Mouse (Mus musculus) ES-Bruce4 (cell line): ENCODE measurements around the gene Slc25a33. TPM values are rescaled to one million over a fixed set of nuclear protein-coding genes. Genes with fewer than 3 reads are reported as not detected.

Source experiments
- H3K27ac ChIP-seq: 2 replicates; pipeline ENCODE4 v1.5.1; 2012; ENCODE audit warnings: low read length, inconsistent platforms; ENCODE audit not compliant: insufficient read depth
- H3K27me3 ChIP-seq: 2 replicates; pipeline ENCODE4 v1.6.1; 2012; ENCODE audit warnings: mild to moderate bottlenecking, low read length, inconsistent platforms; ENCODE audit not compliant: control insufficient read depth, poor library complexity, insufficient read depth, severe bottlenecking
- H3K36me3 ChIP-seq: 2 replicates; pipeline ENCODE4 v1.6.1; 2012; ENCODE audit warnings: inconsistent platforms, mild to moderate bottlenecking, low read length, moderate library complexity; ENCODE audit not compliant: control insufficient read depth, poor library complexity, insufficient read depth, severe bottlenecking
- H3K4me1 ChIP-seq: one replicate; pipeline ENCODE4 v1.8.1; 2011; ENCODE audit warnings: low read length; ENCODE audit not compliant: control insufficient read depth, insufficient read depth
- H3K4me3 ChIP-seq: 2 replicates; pipeline ENCODE4 v1.5.1; 2011; ENCODE audit warnings: low read depth, mild to moderate bottlenecking, low read length
- H3K9ac ChIP-seq: 2 replicates; pipeline ENCODE4 v1.6.1; 2012; ENCODE audit warnings: low read depth, mild to moderate bottlenecking, inconsistent platforms; ENCODE audit not compliant: poor library complexity, severe bottlenecking
- H3K9me3 ChIP-seq: replicated peaks from 2 replicates; pipeline ENCODE4 v1.6.1; 2012; ENCODE audit warnings: mild to moderate bottlenecking, low read length, inconsistent platforms; ENCODE audit not compliant: control insufficient read depth, poor library complexity, insufficient read depth, severe bottlenecking
- CTCF ChIP-seq: IDR thresholded peaks from one replicate; pipeline ENCODE4 v1.8.1; 2011; ENCODE audit warnings: low read depth, low read length
- EP300 ChIP-seq: IDR thresholded peaks from 2 replicates; pipeline ENCODE4 v1.6.1; 2011; ENCODE audit warnings: low read depth, low read length; ENCODE audit not compliant: insufficient read depth
- POLR2A ChIP-seq: IDR thresholded peaks from one replicate; pipeline ENCODE4 v1.8.1; 2011; ENCODE audit warnings: low read length; ENCODE audit not compliant: insufficient read depth
- polyA plus RNA-seq: library from polyadenylated mRNA; stranded (reverse); fragments of >200 nt; gene quantifications from 2 replicates; pipeline ENCODE4 v1.2.4, GENCODE M21; 2011; ENCODE audit warnings: low read depth; ENCODE audit not compliant: missing spikeins, insufficient read depth, insufficient read length

The Slc25a33 gene
- polyA plus RNA-seq, 1 experiment = 11.9 TPM

DNA sequence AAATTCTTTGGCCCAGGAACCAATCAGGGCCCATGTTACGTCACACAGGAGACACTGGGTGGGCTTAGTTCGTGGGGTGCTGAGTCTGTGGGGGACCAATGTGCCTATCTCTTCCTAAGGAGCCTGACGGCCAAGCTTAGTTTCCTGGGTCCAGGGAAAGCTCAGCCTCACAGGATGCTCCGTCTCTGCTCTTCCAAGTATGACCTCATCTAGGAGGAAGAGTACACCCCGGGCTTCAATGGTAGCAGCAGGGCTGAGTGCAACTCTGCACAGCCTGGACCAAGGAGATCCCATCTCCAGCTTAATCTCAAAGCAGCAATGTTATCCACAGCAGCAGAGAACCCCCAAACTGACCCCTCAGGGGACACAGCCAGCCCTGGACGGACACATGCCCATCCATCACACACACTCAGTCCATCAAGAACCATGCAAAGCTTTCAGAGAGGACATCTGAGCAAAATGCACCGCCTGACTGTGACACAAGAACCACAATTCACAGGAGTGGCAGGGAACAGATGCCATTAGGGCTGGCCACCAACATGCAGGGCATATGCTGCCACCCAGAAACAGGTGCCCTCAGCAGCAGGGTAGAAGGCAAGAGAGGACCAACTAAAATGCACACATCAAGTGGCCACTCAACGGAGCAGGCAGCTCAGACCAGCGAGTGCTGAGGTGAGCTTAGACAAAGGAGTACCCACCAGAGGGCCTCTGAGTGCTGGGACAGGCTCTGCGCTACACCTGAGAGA, 39.2 kb downstream of the Slc25a33 start:
- Histone ChIP-seq H3K27me3 (no peaks in the 10 kb centered on the region), H3K27ac (no peak overlapping the region), H3K9me3 (no peaks in the 10 kb centered on the region), H3K36me3 (no peaks in the 10 kb centered on the region), H3K4me3 (no peak overlapping the region), H3K4me1 (peaks cover 13% of the 10 kb centered on the region), H3K9ac (no peak overlapping the region)
- TF ChIP-seq POLR2A (no peak), CTCF (no peak), EP300 (no peak)

GRCm38 (mm10) chr4:149734246-149734645, 39.8 kb downstream of the Slc25a33 start:
- Histone ChIP-seq H3K4me3 (no peak overlapping the region), H3K27me3 (no peaks in the 10 kb centered on the region), H3K36me3 (no peaks in the 10 kb centered on the region), H3K9me3 (no peaks in the 10 kb centered on the region), H3K27ac (no peak overlapping the region), H3K9ac (no peak overlapping the region), H3K4me1 (peaks cover 10% of the 10 kb centered on the region)
- TF ChIP-seq EP300 (no peak), CTCF (no peak), POLR2A (no peak)

DNA sequence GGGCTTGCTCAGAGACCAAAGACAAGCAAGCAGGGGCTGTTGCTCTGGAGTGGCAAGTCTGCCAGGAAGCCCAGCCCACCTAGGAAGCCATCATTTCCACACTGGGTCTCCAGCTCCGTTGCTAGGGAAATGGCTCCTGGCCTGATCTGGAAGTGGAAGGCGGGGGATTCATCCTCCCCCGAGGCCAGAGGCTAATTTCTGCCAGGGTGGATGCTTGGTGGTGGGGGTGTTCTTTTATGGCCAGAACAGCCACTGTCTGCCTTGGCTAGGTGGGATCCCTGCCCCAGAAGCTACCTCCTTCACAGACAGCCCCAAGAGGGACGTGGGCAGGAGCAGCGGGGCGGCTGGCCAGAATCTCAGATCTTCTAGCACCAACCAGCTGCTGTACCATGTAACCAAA, 40.3 kb downstream of the Slc25a33 start:
- TF ChIP-seq POLR2A = no peak
- TF ChIP-seq CTCF = no peak
- no peak for TF ChIP-seq EP300
- Histone ChIP-seq H3K4me3 (no peak overlapping the region), H3K27me3 (no peaks in the 10 kb centered on the region), H3K27ac (no peak overlapping the region), H3K9me3 (no peaks in the 10 kb centered on the region), H3K9ac (no peak overlapping the region), H3K4me1 (peaks cover 10% of the 10 kb centered on the region), H3K36me3 (no peaks in the 10 kb centered on the region)

DNA sequence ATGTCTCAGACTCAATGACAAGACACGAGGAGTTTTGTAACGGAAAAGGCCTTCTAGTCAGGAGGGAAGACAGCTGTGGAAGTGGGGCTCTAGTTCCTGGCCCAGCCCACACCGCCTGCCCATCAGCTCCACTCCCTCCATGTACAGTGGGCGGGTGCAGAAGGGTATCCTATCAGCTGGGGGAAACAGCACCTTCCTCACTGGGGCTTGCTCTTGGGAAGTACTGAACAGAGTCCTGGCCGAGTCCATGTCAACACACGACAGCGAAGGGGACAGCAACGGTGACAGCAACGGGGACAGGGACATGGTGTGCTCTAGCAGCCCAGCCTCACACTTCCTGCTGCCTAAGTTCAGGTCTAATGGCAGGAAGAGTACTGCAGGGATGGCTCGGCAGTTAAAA, 41.3 kb downstream of the Slc25a33 start:
- Histone ChIP-seq H3K27me3 (no peaks in the 10 kb centered on the region), H3K4me3 (no peak overlapping the region), H3K36me3 (no peaks in the 10 kb centered on the region), H3K27ac (no peak overlapping the region), H3K4me1 (peaks cover 10% of the 10 kb centered on the region), H3K9ac (no peak overlapping the region), H3K9me3 (no peaks in the 10 kb centered on the region)
- TF ChIP-seq POLR2A (no peak), EP300 (no peak)

DNA sequence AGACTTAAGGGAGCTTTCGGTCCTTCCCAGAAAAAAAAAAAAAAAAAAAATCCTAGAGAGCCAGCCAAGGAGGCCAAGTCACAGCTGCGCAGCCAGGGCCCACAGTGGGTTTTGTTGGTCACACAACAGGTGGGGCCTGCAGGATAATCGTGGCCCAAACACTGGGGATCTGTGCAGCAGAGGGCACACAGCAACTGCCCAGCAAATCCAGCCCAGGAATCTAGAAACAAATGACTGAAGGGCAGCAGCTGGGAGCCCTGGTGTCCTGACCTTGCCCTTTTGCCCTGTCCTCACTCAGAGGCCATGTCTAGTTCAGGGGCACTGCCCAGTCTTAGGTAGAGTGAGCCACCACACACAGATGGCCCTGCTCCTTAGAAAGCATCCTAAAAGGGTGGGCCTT, 41.8 kb downstream of the Slc25a33 start:
- H3K9me3 ChIP-seq = no peaks in the 10 kb centered on the region
- no peak overlapping the region for H3K9ac ChIP-seq
- no peak overlapping the region for H3K27ac ChIP-seq
- no peak overlapping the region for H3K4me3 ChIP-seq
- H3K27me3 ChIP-seq = no peaks in the 10 kb centered on the region
- H3K4me1 ChIP-seq = peaks cover 10% of the 10 kb centered on the region
- H3K36me3 ChIP-seq = no peaks in the 10 kb centered on the region
- no peak for TF ChIP-seq CTCF

- Histone ChIP-seq H3K9me3 (no peaks in the 10 kb centered on the region), H3K4me1 (peaks cover 10% of the 10 kb centered on the region), H3K27me3 (no peaks in the 10 kb centered on the region), H3K9ac (no peak overlapping the region), H3K4me3 (no peak overlapping the region), H3K27ac (no peak overlapping the region), H3K36me3 (no peaks in the 10 kb centered on the region)
- TF ChIP-seq EP300 = no peak
- TF ChIP-seq CTCF = no peak
- no peak for TF ChIP-seq POLR2A
Observed at GRCm38 (mm10) chr4:149730827-149731226, 43.2 kb downstream of the Slc25a33 start.
